Comparison of ENCODE assay signal across 8 mouse cellular contexts in genomic region chr7:98489623-98490084, GRCm38 (mm10). TPM values are rescaled to one million over a fixed set of nuclear protein-coding genes. Genes with fewer than 3 reads are reported as not detected.
A peak's percentile ranks its signal among the peaks of the same experiment; 100 is the strongest.
DNase-seq lines count a peak whose midpoint lies in the region; ATAC-seq and TF ChIP-seq lines count a peak whose summit lies in the region.

No protein-coding gene starts in this region.

- H3K9ac ChIP-seq in embryonic facial prominence, embryonic 15.5 days: peak overlapping the region; percentile 4
- peak overlapping the region; percentile 63 for H3K9ac ChIP-seq in heart, embryonic 15.5 days
- H3K9ac ChIP-seq in kidney, postnatal 0 days (ENCODE audit: low read depth, low read length): peak overlapping the region; percentile 74
- H3K9ac ChIP-seq in liver, embryonic 15.5 days: no peak overlapping the region
- peak overlapping the region; percentile 60 for H3K9ac ChIP-seq in neural tube, embryonic 11.5 days (ENCODE audit: low read length)
- H3K9ac ChIP-seq in stomach, embryonic 15.5 days: peak overlapping the region; percentile 42; the same call in 1 of the 2 replicates

- H3K4me1 ChIP-seq in embryonic facial prominence, embryonic 15.5 days: peaks cover 45% of the 10 kb centered on the region
- peaks cover 51% of the 10 kb centered on the region for H3K4me1 ChIP-seq in heart, embryonic 15.5 days (replicated peaks)
- H3K4me1 ChIP-seq in kidney, postnatal 0 days (replicated peaks; ENCODE audit: insufficient read depth, low read length): peaks cover 37% of the 10 kb centered on the region
- H3K4me1 ChIP-seq in liver, embryonic 15.5 days (replicated peaks): peaks cover 18% of the 10 kb centered on the region
- no peaks in the 10 kb centered on the region for H3K4me1 ChIP-seq in neural tube, embryonic 11.5 days (ENCODE audit: control insufficient read depth, insufficient read depth, low read length)
- H3K4me1 ChIP-seq in stomach, embryonic 15.5 days: peaks cover 22% of the 10 kb centered on the region; the same call in 1 of the 2 replicates

- WGBS in embryonic facial prominence, embryonic 15.5 days: under 1% methylated on average over 50 of the region's 50 CpGs
- WGBS in heart, embryonic 15.5 days: under 1% methylated on average over 50 of the region's 50 CpGs
- 0% methylated on average over 50 of the region's 50 CpGs for WGBS in kidney, postnatal 0 days
- 1% methylated on average over 50 of the region's 50 CpGs for WGBS in liver, embryonic 15.5 days (ENCODE audit: insufficient replicate concordance)
- under 1% methylated on average over 50 of the region's 50 CpGs for WGBS in neural tube, embryonic 11.5 days
- WGBS in stomach, embryonic 15.5 days: under 1% methylated on average over 50 of the region's 50 CpGs

- H3K4me3 ChIP-seq in embryonic facial prominence, embryonic 15.5 days (replicated peaks): peak overlapping the region; percentile 57
- peak overlapping the region; percentile 65 for H3K4me3 ChIP-seq in heart, embryonic 15.5 days
- peak overlapping the region; percentile 65 for H3K4me3 ChIP-seq in kidney, postnatal 0 days (replicated peaks; ENCODE audit: low read depth, low read length)
- H3K4me3 ChIP-seq in liver, embryonic 15.5 days (replicated peaks): peak overlapping the region; percentile 50
- peak overlapping the region; percentile 43 for H3K4me3 ChIP-seq in neural tube, embryonic 11.5 days (ENCODE audit: low read depth, low read length)
- peak overlapping the region; percentile 55 for H3K4me3 ChIP-seq in stomach, embryonic 15.5 days (replicated peaks)

- peak overlapping the region; percentile 92 for H3K4me2 ChIP-seq in embryonic facial prominence, embryonic 15.5 days (replicated peaks)
- H3K4me2 ChIP-seq in heart, embryonic 15.5 days: peak overlapping the region; percentile 90
- H3K4me2 ChIP-seq in kidney, postnatal 0 days (ENCODE audit: low read length): peak overlapping the region; percentile 68
- peak overlapping the region; percentile 68 for H3K4me2 ChIP-seq in liver, embryonic 15.5 days
- H3K4me2 ChIP-seq in neural tube, embryonic 11.5 days (ENCODE audit: low read depth): peak overlapping the region; percentile 85
- peak overlapping the region; percentile 91 for H3K4me2 ChIP-seq in stomach, embryonic 15.5 days

- H3K9me3 ChIP-seq in embryonic facial prominence, embryonic 15.5 days (replicated peaks): no peaks in the 10 kb centered on the region
- no peaks in the 10 kb centered on the region for H3K9me3 ChIP-seq in heart, embryonic 15.5 days (replicated peaks)
- H3K9me3 ChIP-seq in kidney, postnatal 0 days (replicated peaks; ENCODE audit: low read length): no peaks in the 10 kb centered on the region
- H3K9me3 ChIP-seq in liver, embryonic 15.5 days (replicated peaks): no peaks in the 10 kb centered on the region
- no peaks in the 10 kb centered on the region for H3K9me3 ChIP-seq in neural tube, embryonic 11.5 days (ENCODE audit: control insufficient read depth, low read length)
- no peaks in the 10 kb centered on the region for H3K9me3 ChIP-seq in stomach, embryonic 15.5 days

- peak; percentile 66; the same call in 1 of the 2 replicates for ATAC-seq in embryonic facial prominence, embryonic 15.5 days (ENCODE audit: insufficient number of reproducible peaks, low FRiP score, low TSS enrichment, low read depth)
- peak; percentile 75 for ATAC-seq in heart, embryonic 15.5 days (replicated peaks; ENCODE audit: insufficient number of reproducible peaks, insufficient read depth, low FRiP score, low read depth)
- peak; percentile 82 for ATAC-seq in kidney, postnatal 0 days (replicated peaks; ENCODE audit: low FRiP score, low read depth)
- peak; percentile 45 for ATAC-seq in liver, embryonic 15.5 days (ENCODE audit: insufficient read depth)
- ATAC-seq in neural tube, embryonic 11.5 days (ENCODE audit: insufficient read depth, low FRiP score, low TSS enrichment): peak; percentile 83
- peak; percentile 67 for ATAC-seq in stomach, embryonic 15.5 days (ENCODE audit: insufficient read depth, low FRiP score, low read depth)

- peak; percentile 44; the same call in 1 of the 2 replicates for TF ChIP-seq CTCF in kidney, postnatal 0 days (IDR thresholded peaks at IDR 0.05; ENCODE audit: low read depth)

- peak; percentile 91 for DNase-seq in A20 (ENCODE audit: low read depth, low spot score)
- DNase-seq in adrenal gland, postnatal 25 days: peak; percentile 86
- DNase-seq in kidney, postnatal 0 days (ENCODE audit: low spot score): peak; percentile 91
- peak; percentile 88 for DNase-seq in neural tube, embryonic 11.5 days (ENCODE audit: low spot score)

- no peaks in the 10 kb centered on the region for H3K27me3 ChIP-seq in embryonic facial prominence, embryonic 15.5 days
- H3K27me3 ChIP-seq in heart, embryonic 15.5 days: peaks cover 14% of the 10 kb centered on the region; the same call in 1 of the 2 replicates
- no peaks in the 10 kb centered on the region for H3K27me3 ChIP-seq in kidney, postnatal 0 days (ENCODE audit: insufficient read depth, low read length)
- peaks cover 49% of the 10 kb centered on the region for H3K27me3 ChIP-seq in liver, embryonic 15.5 days
- H3K27me3 ChIP-seq in neural tube, embryonic 11.5 days (ENCODE audit: control insufficient read depth, insufficient read depth, low read length): 0 out of 2 replicates have a peak, but pooled peaks cover 3% of the 10 kb centered on the region
- no peaks in the 10 kb centered on the region for H3K27me3 ChIP-seq in stomach, embryonic 15.5 days (replicated peaks)

- no peak overlapping the region for H3K27ac ChIP-seq in embryonic facial prominence, embryonic 15.5 days (replicated peaks)
- H3K27ac ChIP-seq in heart, embryonic 15.5 days: no peak overlapping the region
- peak overlapping the region; percentile 54 for H3K27ac ChIP-seq in kidney, postnatal 0 days
- no peak overlapping the region for H3K27ac ChIP-seq in liver, embryonic 15.5 days (replicated peaks)
- no peak overlapping the region for H3K27ac ChIP-seq in neural tube, embryonic 11.5 days (ENCODE audit: low read depth, low read length)
- no peak overlapping the region for H3K27ac ChIP-seq in stomach, embryonic 15.5 days

- H3K36me3 ChIP-seq in embryonic facial prominence, embryonic 15.5 days: no peaks in the 10 kb centered on the region
- no peaks in the 10 kb centered on the region for H3K36me3 ChIP-seq in heart, embryonic 15.5 days
- no peaks in the 10 kb centered on the region for H3K36me3 ChIP-seq in kidney, postnatal 0 days (ENCODE audit: insufficient read depth, low read length)
- H3K36me3 ChIP-seq in liver, embryonic 15.5 days (replicated peaks): no peaks in the 10 kb centered on the region
- no peaks in the 10 kb centered on the region for H3K36me3 ChIP-seq in neural tube, embryonic 11.5 days (ENCODE audit: control insufficient read depth, insufficient read depth, low read length)
- H3K36me3 ChIP-seq in stomach, embryonic 15.5 days: no peaks in the 10 kb centered on the region

RNA-seq across cellular contexts. Expression of gene Lrrc32, which starts 0.6 kb away (rescaled TPM):
- total RNA-seq in adrenal gland, postnatal 25 days (2021): 10.2 and 13.4 TPM in 2 replicates
- 7.3 and 8.1 TPM in 2 replicates for polyA plus RNA-seq in embryonic facial prominence, embryonic 15.5 days (2015; fragmentation: Nextera tagmentation; extraction: Ambion mirVana)
- polyA plus RNA-seq in heart, embryonic 15.5 days (2015; fragmentation: Nextera tagmentation; extraction: Ambion mirVana): 7.3 and 9.1 TPM in 2 replicates
- 13.8 and 15.1 TPM in 2 replicates for polyA plus RNA-seq in kidney, postnatal 0 days (2015; fragmentation: Nextera tagmentation; extraction: Ambion mirVana)
- polyA plus RNA-seq in liver, embryonic 15.5 days (2015; fragmentation: Nextera tagmentation; extraction: Ambion mirVana): 5.6 and 6.0 TPM in 2 replicates
- 4.5 and 6.4 TPM in 2 replicates for polyA plus RNA-seq in neural tube, embryonic 11.5 days (2014; fragmentation: Nextera tagmentation; extraction: Ambion mirVana)
- 9.8 TPM in 2 replicates for polyA plus RNA-seq in stomach, embryonic 15.5 days (2015; fragmentation: Nextera tagmentation; extraction: Ambion mirVana)

RNA-seq across cellular contexts. Expression of gene Gucy2d, which starts 49.4 kb away (rescaled TPM):
- total RNA-seq in adrenal gland, postnatal 25 days (2021): not detected in 2 replicates
- polyA plus RNA-seq in embryonic facial prominence, embryonic 15.5 days (2015; fragmentation: Nextera tagmentation; extraction: Ambion mirVana): 0.11 TPM in 1 of 2 replicates, not detected in the other
- not detected in 2 replicates for polyA plus RNA-seq in heart, embryonic 15.5 days (2015; fragmentation: Nextera tagmentation; extraction: Ambion mirVana)
- polyA plus RNA-seq in kidney, postnatal 0 days (2015; fragmentation: Nextera tagmentation; extraction: Ambion mirVana): not detected in 2 replicates
- not detected in 2 replicates for polyA plus RNA-seq in liver, embryonic 15.5 days (2015; fragmentation: Nextera tagmentation; extraction: Ambion mirVana)
- not detected in 2 replicates for polyA plus RNA-seq in neural tube, embryonic 11.5 days (2014; fragmentation: Nextera tagmentation; extraction: Ambion mirVana)
- polyA plus RNA-seq in stomach, embryonic 15.5 days (2015; fragmentation: Nextera tagmentation; extraction: Ambion mirVana): 0.09 TPM in 1 of 2 replicates, not detected in the other
